Mouse (Mus musculus): ENCODE measurements around the gene Klf1. TPM values are rescaled to one million over a fixed set of nuclear protein-coding genes. Genes with fewer than 3 reads are reported as not detected.

Gene Klf1
- polyA plus RNA-seq, 1 experiment from 2014 or later = 4.9 TPM

DNA sequence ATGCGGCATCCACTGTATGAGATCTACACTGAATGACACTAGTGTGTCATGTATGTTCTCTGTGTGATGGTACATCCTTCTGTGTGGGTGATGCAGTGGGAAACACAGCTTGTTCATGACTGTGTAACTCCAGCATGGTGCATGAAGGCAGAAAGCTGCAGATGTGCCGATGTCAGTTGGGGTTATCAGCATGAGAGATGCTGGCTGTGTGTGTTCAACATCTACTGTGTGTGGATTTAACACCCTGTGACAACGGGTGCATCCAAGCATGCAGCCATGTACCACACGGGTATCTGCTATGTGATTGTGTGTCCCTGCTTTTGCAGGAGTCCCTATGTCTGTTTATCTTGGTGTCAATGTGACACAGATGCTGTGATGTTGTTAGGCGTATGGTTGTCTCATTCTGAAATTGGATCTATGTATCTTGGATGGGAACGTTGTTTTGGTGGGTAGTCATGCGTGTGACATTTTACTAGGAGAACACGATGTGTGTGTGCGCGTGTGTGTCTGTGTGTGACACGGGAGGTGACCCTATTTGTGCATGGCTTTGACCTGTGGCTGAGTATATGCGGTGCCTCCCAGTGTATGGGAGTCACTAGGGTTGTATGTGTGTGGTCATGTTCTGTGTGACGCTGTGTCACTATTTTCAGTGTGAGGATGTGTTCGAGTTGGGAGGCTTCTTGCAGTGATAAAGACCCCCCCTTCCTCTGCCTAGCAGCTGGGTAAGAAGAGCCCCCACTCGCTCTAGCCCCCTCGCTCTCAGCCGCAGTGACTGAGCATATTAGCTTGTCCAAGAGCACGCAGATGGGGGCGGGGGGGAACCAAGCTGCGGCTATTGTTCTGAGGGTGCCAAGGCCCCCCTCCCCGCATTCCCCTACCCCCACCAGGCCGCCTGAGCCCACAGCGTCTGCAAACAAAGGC lies 34.6 kb downstream of the Klf1 start:
- H3K27me3 ChIP-seq (replicated peaks) = peaks cover 95% of the 10 kb centered on the region
- no peak overlapping the region for H3K27ac ChIP-seq (replicated peaks)
- no peaks in the 10 kb centered on the region for H3K36me3 ChIP-seq
- H3K4me2 ChIP-seq = peak overlapping the region; percentile 73
- peak overlapping the region; percentile 52 for H3K4me3 ChIP-seq
- H3K9ac ChIP-seq = peak overlapping the region; percentile 65; the same call in 1 of the 2 replicates
- 25% methylated on average over 23 of the region's 23 CpGs for WGBS
- peaks cover 17% of the 10 kb centered on the region for H3K4me1 ChIP-seq
- no peaks in the 10 kb centered on the region for H3K9me3 ChIP-seq
- no peak for ATAC-seq (ENCODE audit: extremely low read depth, insufficient number of reproducible peaks, low FRiP score, low TSS enrichment)

DNA sequence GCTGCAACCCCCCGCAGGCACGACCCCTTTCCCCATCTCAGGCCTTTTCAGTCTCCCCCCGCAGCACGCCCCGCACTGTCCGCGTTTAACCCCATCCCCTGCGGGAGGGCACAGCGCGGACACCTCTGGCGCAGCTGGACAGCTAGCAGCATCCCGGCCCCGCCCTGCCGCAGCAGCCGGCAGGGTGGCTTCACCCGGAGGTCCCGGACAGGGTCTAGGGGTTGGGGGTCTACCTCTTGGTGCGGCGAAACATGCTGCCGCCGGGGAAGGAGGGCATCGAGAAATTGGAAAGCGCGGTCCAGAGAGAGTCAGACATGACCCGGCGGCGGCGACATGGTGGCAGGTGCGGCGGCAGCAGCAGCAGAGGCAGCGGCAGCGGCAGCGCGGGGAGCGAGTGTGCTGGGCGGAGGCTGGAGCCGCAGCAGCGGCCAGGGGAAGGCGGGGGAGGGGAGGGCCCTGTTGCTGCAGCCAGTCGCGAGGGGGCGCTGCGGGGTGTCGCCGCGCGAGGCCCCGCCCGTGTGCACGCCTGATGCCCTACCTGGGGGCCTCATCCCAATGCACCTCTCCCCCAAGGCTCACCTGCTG lies 35.3 kb downstream of the Klf1 start, which contains the start of gene Mast1:
Gene Mast1 (minus strand): TSS at position 398 of the 585 bp plus-strand sequence.
- H3K4me2 ChIP-seq = peak within 1 kb of the TSS; percentile 73
- no peaks in the 10 kb centered on the region for H3K9me3 ChIP-seq
- peak within 1 kb of the TSS; percentile 65 for H3K9ac ChIP-seq
- no peaks in the 10 kb centered on the region for H3K36me3 ChIP-seq
- peak; percentile 22; the same call in 1 of the 2 replicates for ATAC-seq (ENCODE audit: extremely low read depth, insufficient number of reproducible peaks, low FRiP score, low TSS enrichment)
- H3K4me3 ChIP-seq = peak within 1 kb of the TSS; percentile 52
- no peak within 1 kb of the TSS for H3K27ac ChIP-seq (replicated peaks)
- H3K4me1 ChIP-seq = peaks cover 17% of the 10 kb centered on the region
- under 1% methylated on average over 47 of the region's 50 CpGs for WGBS
- peaks cover 94% of the 10 kb centered on the region for H3K27me3 ChIP-seq (replicated peaks)

DNA sequence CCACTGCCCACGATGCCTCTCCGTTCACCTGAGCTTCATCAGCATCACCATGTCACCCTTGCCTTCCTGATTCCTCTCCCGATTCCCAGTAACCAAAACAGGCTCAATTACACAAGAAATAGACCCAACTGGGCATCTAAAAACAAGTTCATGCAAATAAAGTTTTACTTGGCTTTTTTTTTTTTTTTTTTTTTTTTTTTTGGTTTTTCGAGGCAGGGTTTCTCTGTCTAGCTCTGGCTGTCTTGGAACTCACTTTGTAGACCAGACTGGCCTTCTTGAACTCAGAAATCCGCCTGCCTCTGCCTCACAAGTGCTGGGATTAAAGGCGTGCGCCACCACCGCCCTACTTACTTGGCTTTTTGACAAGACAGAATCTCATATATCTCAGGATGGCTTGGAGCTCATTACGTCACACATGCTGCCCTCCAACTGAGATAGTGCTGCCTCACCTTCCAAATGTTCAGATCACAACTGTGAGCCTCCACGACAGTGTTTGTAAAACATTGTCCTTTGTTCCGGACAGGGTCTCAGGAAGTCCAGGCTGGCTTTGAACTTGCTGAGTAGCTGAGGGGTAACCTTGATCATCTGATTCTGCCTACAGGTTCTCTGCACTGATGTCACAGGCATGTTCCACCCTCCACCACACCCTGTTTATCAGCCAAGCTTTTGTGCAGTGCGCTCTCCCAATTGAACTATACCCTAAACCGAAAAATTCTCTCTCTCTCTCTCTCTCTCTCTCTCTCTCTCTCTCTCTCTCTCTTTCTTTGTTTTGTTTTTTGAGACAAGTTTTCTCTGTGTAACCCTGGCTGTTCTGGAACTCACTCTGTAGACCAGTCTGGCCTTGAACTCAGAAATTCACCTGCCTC lies 36.1 kb downstream of the Klf1 start:
- H3K36me3 ChIP-seq = no peaks in the 10 kb centered on the region
- peak overlapping the region; percentile 73 for H3K4me2 ChIP-seq
- H3K4me3 ChIP-seq = peak overlapping the region; percentile 52
- peaks cover 17% of the 10 kb centered on the region for H3K4me1 ChIP-seq
- no peak overlapping the region for H3K27ac ChIP-seq (replicated peaks)
- H3K9ac ChIP-seq = no peak overlapping the region
- no peak for ATAC-seq (ENCODE audit: extremely low read depth, insufficient number of reproducible peaks, low FRiP score, low TSS enrichment)
- 58% methylated on average over 13 of the region's 13 CpGs for WGBS
- no peaks in the 10 kb centered on the region for H3K9me3 ChIP-seq
- peaks cover 92% of the 10 kb centered on the region for H3K27me3 ChIP-seq (replicated peaks)

- Histone ChIP-seq H3K4me1 (peaks cover 19% of the 10 kb centered on the region), H3K4me2 (no peak overlapping the region), H3K27me3 (replicated peaks) (peaks cover 96% of the 10 kb centered on the region), H3K4me3 (no peak overlapping the region), H3K9ac (no peak overlapping the region), H3K27ac (replicated peaks) (no peak overlapping the region), H3K9me3 (no peaks in the 10 kb centered on the region), H3K36me3 (no peaks in the 10 kb centered on the region)
- ATAC-seq (ENCODE audit: extremely low read depth, insufficient number of reproducible peaks, low FRiP score, low TSS enrichment) = no peak
- WGBS = 25% methylated on average over 4 of the region's 4 CpGs
Measured at GRCm38 (mm10) chr8:84943699-84944098, 42.0 kb downstream of the Klf1 start.

DNA sequence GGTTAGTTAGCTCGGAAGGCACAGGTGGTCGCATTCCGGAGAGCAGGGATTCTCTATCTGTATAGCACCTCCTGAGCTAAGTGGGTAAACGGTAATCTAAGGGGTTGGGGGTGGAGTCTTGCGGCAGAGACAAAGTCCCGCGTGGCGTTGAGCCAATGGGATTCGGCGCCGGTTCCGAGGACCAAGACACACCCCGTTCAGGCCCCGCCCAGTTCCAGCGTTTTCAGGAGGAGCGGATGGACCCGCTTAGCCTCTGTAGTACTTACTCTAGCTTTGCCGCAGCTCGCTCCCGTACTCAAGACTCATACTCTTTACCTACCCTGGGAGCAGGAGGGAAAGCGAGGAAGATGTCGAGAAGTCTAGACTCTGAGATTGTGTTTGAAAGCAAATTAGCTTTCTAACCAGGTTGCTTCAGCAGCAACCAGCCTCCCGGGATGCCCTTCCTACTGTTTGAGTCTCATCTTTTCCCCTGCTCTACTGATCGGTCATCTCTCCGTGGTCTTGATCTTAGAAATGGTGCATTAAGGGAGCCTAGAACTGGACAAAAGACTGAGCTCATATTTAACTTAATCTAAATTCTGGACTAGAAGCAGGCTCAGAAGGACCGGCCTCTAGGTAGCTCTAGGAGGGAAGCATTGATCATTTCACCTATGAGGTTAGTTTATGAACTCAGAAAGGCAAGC lies 42.9 kb downstream of the Klf1 start:
- peak overlapping the region; percentile 12 for H3K4me2 ChIP-seq
- no peaks in the 10 kb centered on the region for H3K9me3 ChIP-seq
- H3K27me3 ChIP-seq (replicated peaks) = peaks cover 92% of the 10 kb centered on the region
- peaks cover 19% of the 10 kb centered on the region for H3K4me1 ChIP-seq
- no peaks in the 10 kb centered on the region for H3K36me3 ChIP-seq
- no peak overlapping the region for H3K9ac ChIP-seq
- peak; percentile 67 for ATAC-seq (ENCODE audit: extremely low read depth, insufficient number of reproducible peaks, low FRiP score, low TSS enrichment)
- H3K27ac ChIP-seq (replicated peaks) = no peak overlapping the region
- WGBS = 4% methylated on average over 26 of the region's 26 CpGs
- peak overlapping the region; percentile 6; the same call in 1 of the 2 replicates for H3K4me3 ChIP-seq

DNA sequence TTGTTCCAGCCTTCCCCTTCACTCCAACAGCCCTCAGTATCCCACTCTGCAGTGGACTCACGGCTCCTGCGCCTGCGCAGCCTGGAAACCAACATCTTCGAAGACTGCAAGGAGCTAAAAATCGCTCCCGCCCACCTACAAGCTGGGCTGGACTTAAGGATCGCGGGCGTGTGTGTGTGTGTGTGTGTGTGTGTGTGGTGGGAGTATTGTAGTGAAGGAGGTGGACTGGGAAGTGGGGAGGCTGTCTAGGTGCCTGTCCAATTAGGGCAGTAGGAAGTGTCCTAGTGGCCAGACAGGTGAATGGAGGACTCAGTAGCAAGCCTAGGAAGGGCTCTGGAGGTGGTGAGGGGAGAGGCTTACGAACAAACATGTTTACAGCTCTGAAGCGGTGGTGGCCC lies 43.5 kb downstream of the Klf1 start:
- H3K4me2 ChIP-seq = peak overlapping the region; percentile 76
- peaks cover 19% of the 10 kb centered on the region for H3K4me1 ChIP-seq
- no peak for ATAC-seq (ENCODE audit: extremely low read depth, insufficient number of reproducible peaks, low FRiP score, low TSS enrichment)
- peak overlapping the region; percentile 51 for H3K4me3 ChIP-seq
- H3K36me3 ChIP-seq = no peaks in the 10 kb centered on the region
- H3K9me3 ChIP-seq = no peaks in the 10 kb centered on the region
- WGBS = 10% methylated on average over 11 of the region's 11 CpGs
- peaks cover 93% of the 10 kb centered on the region for H3K27me3 ChIP-seq (replicated peaks)
- no peak overlapping the region for H3K9ac ChIP-seq
- no peak overlapping the region for H3K27ac ChIP-seq (replicated peaks)

GRCm38 (mm10) chr8:84945633-84946527 lies 44.2 kb downstream of the Klf1 start:
- ATAC-seq (ENCODE audit: extremely low read depth, insufficient number of reproducible peaks, low FRiP score, low TSS enrichment) = no peak

DNA sequence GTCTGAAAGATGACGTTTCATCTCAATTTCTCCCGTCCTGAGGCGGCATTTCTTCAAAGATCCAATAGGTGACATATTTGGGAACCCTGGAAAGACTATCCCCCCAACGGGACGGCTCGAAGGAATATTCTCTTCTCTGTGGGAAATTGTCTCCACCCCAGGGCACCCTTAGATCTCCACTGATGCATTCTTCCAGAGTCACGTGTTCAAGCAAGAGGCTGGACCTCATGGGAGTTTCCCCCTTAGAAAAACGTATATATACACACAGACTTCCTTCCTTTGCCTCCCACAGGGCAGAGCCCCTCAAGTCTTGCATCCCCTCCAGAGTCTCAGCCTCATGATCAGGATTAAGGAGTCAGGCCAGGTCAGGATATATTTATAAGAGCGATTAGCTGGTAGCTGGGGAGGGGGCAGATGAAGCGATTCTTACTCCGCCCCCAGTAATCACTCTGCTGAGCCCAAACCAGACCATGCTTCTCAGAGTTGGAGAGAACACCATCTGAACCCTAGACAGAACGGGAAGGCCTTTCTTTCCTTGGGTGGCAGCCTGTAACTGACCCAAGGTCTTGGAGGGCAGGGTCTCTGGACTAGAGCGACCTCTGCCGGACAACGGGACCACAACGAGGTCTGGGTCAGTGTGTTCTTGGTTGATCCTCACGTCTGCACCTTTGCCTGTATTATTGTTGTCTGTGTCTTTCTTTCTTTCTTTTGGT lies 45.0 kb downstream of the Klf1 start, which contains the start of gene Rtbdn:
Gene Rtbdn (plus strand): TSS at position 464 of the 713 bp plus-strand sequence.
- peaks cover 94% of the 10 kb centered on the region for H3K27me3 ChIP-seq (replicated peaks)
- peaks cover 19% of the 10 kb centered on the region for H3K4me1 ChIP-seq
- H3K9ac ChIP-seq = 0 out of 2 replicates have a peak within 1 kb of the TSS, but pooled peaks have one; percentile 54
- 12% methylated on average over 17 of the region's 17 CpGs for WGBS
- ATAC-seq (ENCODE audit: extremely low read depth, insufficient number of reproducible peaks, low FRiP score, low TSS enrichment) = no peak
- H3K4me3 ChIP-seq = peak within 1 kb of the TSS; percentile 51
- H3K4me2 ChIP-seq = peak within 1 kb of the TSS; percentile 76
- no peak within 1 kb of the TSS for H3K27ac ChIP-seq (replicated peaks)
- no peaks in the 10 kb centered on the region for H3K9me3 ChIP-seq
- H3K36me3 ChIP-seq = no peaks in the 10 kb centered on the region

More at GRCm38 (mm10) chr8:84945633-84946527, 44.2 kb downstream of the Klf1 start:
- H3K9me3 ChIP-seq = no peaks in the 10 kb centered on the region
- no peak overlapping the region for H3K27ac ChIP-seq (replicated peaks)
- peak overlapping the region; percentile 51 for H3K4me3 ChIP-seq
- H3K27me3 ChIP-seq (replicated peaks) = peaks cover 93% of the 10 kb centered on the region
- H3K9ac ChIP-seq = 0 out of 2 replicates have a peak overlapping the region, but pooled peaks have one; percentile 54
- H3K36me3 ChIP-seq = no peaks in the 10 kb centered on the region
- WGBS = 1% methylated on average over 57 of the region's 67 CpGs
- peak overlapping the region; percentile 76 for H3K4me2 ChIP-seq
- H3K4me1 ChIP-seq = peaks cover 19% of the 10 kb centered on the region

- no peaks in the 10 kb centered on the region for H3K36me3 ChIP-seq
- ATAC-seq (ENCODE audit: extremely low read depth, insufficient number of reproducible peaks, low FRiP score, low TSS enrichment) = no peak
- H3K4me3 ChIP-seq = no peak overlapping the region
- H3K4me2 ChIP-seq = no peak overlapping the region
- peaks cover 94% of the 10 kb centered on the region for H3K27me3 ChIP-seq (replicated peaks)
- WGBS = 14% methylated on average over 9 of the region's 9 CpGs
- H3K4me1 ChIP-seq = peaks cover 19% of the 10 kb centered on the region
- H3K9me3 ChIP-seq = no peaks in the 10 kb centered on the region
- H3K9ac ChIP-seq = no peak overlapping the region
- H3K27ac ChIP-seq (replicated peaks) = no peak overlapping the region
Measured at GRCm38 (mm10) chr8:84947241-84947545, 45.5 kb downstream of the Klf1 start.

Measured in heart, embryonic 13.5 days (tissue).